Mouse (Mus musculus): Measurements from ENCODE around the gene Glipr2.

Glipr2 gene

DNA sequence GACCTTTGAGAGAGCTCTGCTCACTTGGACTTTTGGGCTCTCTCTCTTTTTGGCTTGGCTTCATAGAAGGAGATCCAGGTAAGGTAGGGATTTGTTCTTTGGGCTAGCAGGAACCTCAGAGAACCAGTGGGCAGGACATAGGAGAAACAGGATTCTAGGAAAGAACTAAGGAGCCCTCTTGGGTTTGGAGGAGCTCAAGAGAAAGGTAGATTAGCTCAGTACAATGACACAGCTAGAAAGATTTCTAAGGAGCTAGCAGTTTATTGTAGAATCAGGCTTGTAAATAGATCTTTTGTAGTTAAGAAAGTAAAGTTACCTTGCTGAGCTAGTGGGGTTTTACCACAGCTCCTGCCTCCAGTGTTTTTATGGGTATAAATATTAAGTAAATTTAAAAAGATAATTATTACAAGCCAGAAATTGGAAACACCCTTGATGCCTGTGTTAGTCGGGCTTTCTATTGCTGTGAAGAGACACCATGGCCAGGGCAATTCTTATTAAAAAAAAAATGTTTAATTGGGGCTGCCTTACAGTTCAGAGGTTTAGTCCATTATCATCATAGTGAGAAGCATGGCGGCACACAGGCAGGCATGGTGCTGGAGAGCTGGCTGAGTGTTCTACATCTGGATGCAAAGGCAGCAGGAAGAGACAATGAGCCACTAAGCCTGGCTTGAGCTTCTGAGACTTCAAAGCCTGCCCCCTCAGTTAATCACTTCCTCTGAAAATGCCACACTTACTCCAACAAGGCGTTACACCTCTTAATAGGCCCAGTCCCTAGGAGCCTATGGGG, 47.6 kb downstream of the Glipr2 start:
- DNase-seq (ENCODE audit: low spot score in 2 of 2), result no peak

DNA sequence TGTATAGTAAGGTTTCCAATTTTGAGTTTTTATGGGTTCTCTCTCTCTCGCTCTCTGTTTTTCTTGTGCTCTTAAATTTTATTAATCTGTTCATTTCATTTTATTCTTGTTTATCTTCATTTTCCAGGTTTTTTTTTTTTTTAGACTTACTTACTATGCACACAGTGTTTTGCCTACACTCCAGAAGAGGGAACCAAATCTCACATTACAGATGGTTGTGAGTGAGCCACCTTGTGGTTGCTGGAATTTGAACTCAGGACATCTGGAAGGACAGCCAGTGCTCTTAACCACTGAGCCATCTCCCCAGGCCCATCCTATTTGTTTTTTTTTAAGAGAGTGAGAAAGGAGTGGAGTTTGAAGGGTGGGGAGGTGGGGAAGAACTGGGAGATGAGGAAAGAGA, 53.0 kb downstream of the Glipr2 start:
- no peak for DNase-seq (ENCODE audit: low spot score in 2 of 2)

DNA sequence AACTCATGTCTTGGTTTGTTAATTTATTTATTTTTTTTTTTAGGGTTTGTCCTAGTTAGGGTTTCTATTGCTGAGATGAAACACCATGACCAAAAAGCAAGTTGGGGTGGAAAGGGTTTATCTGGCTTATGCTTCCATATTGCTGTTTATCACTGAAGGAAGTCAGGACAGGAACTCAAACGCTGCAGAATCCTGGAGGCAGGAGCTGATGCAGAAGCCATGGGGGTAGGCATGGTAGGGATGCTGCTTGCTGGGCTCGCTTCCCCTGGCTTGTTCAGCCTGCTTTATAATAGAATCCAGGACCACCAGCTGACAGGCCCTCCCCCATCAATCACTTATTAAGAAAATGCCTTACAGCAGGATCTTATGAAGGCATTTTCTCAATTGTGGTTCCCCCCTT, 53.7 kb downstream of the Glipr2 start:
- no peak for DNase-seq (ENCODE audit: low spot score in 2 of 2)

DNA sequence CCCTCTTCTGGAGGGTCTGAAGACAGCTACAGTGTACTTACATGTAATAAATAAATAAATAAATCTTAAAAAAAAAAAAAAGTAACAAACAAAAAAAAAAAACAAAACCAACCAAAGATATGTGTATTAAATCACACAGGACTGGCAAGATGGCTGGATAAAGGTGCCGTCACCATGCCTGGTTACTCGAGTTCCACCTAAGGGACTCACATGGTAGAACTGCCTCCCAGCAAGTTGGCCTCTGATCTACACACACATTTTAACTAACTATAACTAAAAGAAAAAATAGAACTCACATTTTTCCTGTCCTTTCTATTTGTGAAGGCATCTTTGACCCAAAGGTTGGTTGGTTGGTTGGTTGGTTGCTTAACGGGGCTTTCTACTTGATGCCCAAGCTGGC, 54.6 kb downstream of the Glipr2 start:
- DNase-seq (ENCODE audit: low spot score in 2 of 2), result no peak

DNA sequence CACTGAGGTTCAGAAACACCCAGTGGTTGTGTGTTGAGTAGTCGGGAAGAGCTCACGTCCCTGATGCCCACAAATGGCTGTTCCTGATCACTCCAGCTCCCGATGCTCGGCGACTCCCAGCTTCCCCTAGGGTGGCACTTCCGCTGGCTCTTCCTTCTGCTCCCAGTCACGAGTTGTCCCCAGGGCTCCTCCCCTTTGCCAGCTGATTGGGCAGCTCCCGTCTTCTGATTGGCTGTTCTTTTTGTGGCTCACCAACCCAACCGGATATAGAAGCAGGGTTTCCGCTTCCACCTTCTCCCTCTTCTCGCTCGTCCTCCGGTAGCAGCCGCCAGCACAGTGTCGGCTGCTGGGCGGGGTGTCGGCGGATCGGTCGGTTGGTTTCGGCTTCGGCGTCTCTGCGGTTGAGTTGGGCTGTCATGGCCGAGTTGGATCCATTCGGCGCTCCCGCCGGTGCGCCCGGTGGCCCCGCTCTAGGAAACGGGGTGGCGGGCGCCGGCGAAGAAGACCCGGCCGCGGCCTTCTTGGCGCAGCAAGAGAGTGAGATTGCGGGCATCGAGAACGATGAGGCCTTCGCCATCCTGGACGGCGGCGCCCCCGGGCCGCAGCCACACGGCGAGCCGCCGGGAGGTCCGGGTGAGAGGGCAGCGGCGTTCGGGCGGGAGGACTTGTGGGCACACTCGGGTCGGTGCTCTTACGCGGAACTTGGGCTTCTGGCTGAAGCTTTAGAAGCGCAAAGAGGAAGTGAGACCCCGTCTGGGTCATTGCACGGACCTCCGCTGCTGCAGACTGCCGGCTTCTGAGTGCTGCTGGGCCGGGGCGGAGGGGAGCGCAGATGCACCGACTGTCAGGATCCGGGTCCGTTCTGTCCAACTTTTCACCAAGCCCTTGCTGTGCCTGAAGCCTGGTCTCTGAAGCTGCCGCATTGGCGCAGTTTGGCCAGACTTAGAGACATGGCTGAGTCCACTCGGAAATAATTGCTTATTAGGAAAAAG, 55.5 kb downstream of the Glipr2 start:
- peak; percentile 74 to 90 for DNase-seq (ENCODE audit: low spot score in 2 of 2)

DNA sequence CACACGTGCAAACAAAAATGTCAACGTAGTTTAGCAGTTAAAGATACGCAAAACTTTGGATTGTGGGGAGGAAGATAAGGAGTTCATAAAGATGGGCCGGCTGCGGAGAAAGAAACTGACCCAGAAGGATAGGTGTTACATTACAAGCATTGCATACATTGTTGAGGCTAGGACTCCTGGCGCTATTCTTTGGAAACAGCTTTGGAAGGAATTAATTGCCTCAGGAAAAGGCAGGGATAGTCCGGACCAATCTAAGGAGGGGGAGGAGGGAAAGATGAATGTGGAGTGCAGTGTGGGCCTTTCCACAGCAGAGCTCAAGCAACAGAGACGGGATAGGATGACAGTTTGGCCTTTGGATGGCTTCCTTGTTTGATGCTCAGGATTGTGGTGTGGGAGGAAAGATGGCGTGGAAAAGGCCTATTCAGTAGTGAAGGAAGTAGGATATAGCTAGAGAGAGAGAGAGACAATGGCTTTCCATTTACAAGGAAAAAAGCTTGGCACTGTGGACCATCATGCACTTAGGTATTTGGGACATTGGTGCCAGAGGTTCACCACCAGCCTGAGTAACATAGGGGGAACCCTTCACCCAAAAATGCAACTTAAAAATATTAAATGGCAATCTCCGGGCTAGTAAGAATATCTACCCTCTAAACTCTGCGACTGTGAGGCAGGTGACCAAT, 56.3 kb downstream of the Glipr2 start:
- DNase-seq (ENCODE audit: low spot score in 2 of 2), result no peak

DNA sequence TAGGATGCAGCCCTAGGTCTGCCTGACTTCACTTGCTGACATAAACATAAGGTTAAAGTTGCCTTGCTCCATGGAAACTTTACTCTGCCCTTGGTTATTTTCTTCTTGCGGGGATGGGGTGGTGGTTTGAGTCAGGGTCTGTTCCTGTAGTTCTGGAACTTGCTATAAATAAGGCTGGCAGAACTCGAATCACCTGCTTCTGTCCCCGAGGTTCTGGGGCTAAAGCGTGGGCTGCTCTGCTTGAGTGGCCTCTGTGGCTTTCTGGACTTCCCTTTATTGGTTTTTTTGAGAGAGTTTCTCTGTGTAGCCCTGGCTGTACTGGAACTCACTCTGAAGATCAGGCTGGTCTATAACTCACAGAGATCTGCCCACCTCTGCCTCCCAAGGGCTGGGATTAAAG, 58.9 kb downstream of the Glipr2 start:
- DNase-seq (ENCODE audit: low spot score in 2 of 2), result no peak

DNA sequence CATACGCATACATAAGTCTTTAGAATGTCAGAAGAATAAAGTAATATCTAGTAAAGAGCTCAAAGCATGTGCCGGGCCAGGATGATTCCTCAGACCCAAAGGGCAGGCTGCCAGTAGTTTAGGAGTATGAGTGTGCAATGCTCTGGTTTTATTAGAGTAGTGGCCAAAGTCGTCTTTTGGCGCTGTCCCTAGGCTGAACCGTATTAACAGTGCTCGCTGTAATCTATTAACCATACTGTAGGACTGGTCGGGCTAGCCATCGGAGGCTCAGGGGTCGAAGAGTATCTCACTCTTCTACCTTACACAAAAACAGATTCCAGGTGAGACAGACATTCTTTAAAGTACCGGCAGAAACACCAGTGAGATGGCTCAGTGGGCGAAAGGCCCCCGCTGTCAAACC, 59.6 kb downstream of the Glipr2 start:
- no peak for DNase-seq (ENCODE audit: low spot score in 2 of 2)

DNA sequence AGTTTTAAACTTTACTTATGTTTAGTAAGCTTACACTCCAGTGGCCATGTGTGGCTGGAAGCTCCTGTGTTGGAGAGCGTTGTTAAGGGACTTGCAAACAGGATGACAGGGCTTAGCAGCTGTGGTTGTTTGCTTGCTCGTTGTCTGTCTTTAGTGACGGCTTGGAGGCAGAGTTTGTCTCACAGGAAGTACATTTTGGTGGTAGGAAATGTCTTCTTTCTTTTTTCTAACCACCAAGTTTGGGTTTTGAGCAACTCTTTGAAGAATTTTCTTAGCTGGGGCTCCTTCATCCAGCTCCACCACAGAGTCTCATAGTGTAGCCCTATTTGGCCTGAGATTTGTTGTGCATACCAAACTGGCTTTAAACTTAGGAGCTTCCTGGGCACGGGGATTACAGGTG, 65.1 kb downstream of the Glipr2 start:
- DNase-seq (ENCODE audit: low spot score in 2 of 2), result no peak

DNA sequence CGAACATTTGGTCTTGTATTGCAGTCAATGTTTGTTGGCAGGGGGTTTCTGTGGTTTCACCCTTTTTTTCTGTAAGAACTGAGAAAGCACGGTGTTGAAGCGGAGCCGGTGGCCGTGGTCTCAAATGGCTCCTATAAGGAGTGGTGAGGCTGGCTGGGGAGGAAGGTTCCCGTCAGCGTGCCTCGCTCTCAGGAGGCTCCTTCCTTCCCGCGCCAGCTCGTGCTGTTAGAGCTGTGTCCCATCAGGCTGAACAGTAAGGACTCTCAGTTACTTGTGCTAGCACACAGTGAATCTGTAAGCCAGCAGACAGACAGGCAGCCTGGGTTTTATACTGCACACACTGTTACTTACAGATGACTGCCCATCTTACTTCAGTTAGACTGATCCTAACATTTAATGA, 65.6 kb downstream of the Glipr2 start:
- no peak for DNase-seq (ENCODE audit: low spot score in 2 of 2)

DNA sequence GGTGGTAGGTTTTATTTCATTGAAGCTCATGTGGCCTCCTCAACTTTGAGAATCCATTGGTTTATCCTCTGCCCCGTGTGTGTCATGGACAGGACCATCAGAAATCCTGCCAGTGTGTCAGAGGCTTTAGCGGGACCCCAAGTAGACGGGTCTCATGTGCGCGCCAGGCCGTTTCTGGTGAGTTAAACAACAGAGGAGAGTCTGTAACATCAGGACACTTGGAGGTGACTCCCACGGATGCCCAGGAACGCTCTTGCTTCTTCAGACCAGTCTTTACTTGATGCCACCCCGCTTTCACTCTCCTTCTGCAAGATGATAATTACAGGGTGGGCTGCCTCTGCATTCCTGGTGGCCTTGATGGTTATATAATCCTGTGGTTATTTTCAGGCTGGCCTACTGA, 66.5 kb downstream of the Glipr2 start:
- DNase-seq (ENCODE audit: low spot score in 2 of 2), result no peak

DNA sequence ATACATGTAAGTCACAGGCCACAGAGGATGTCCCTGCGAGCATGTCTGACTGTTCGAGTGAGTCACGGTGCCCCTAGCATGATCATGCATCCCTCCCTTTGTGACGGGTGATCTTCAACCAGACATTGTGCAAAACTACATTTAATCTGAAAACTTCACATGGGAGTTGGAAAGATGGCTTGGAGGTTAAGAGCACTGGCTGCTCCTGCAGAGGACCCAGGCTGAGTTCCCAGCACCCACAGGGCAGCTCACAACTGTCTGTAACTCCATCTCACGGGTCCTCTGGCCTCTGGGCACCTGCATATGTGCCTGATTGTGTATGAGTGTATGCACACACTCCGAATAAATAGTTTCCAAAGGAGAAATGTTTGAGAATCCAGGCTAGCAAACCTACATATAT, 67.0 kb downstream of the Glipr2 start:
- no peak for DNase-seq (ENCODE audit: low spot score in 2 of 2)

DNA sequence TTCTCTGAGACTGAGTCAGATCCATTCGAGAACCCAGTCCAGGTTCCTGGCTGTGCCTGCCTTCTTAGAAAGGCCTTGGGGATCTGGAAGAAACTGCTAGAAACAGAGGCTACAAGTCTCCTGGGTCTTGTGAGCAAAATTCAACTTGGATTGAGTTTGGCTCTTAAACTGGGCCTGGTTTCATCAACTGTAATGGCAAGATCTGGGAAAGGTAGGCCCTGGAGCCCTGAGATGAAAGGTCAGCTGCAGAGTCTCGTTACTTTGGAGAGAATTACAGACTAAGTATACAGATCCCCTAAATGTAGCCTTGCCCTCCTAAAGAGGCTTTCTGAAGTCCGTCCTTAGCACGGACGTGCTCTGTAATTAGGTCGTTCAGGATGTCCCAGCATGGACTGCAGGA, 68.4 kb downstream of the Glipr2 start:
- DNase-seq (ENCODE audit: low spot score in 2 of 2), result no peak
